Mouse (Mus musculus) G1E (cell line): ENCODE results near the gene Stmn3. TPM values are rescaled to one million over a fixed set of nuclear protein-coding genes. Genes with fewer than 3 reads are reported as not detected.

Experiments
- ATAC-seq: 2 replicates; pipeline ENCODE4 v1.8.0; 2016; ENCODE audit warnings: mild to moderate bottlenecking; ENCODE audit not compliant: insufficient number of reproducible peaks, poor library complexity, low FRiP score, severe bottlenecking; ENCODE audit errors: extremely low read depth
- DNase-seq: peaks from one replicate; pipeline ENCODE4 v3.0.0; 2012; ENCODE audit warnings: low spot score
- H3K27me3 ChIP-seq: 2 replicates; pipeline ENCODE4 v1.6.1; 2012; ENCODE audit warnings: mild to moderate bottlenecking, low read length, inconsistent platforms; ENCODE audit not compliant: insufficient read depth
- H3K36me3 ChIP-seq: replicated peaks from 2 replicates; pipeline ENCODE3; 2012; ENCODE audit warnings: mild to moderate bottlenecking, inconsistent platforms
- H3K4me1 ChIP-seq: 2 replicates; pipeline ENCODE4 v1.6.1; 2012; ENCODE audit warnings: low read depth, low read length, inconsistent platforms, mixed read lengths; ENCODE audit not compliant: insufficient read depth
- H3K4me3 ChIP-seq: 2 replicates; pipeline ENCODE4 v1.5.1; 2012; ENCODE audit warnings: low read depth, mild to moderate bottlenecking, inconsistent platforms, low read length, moderate library complexity, mixed read lengths
- H3K9me3 ChIP-seq: replicated peaks from 2 replicates; pipeline ENCODE4 v1.6.1; 2012; ENCODE audit warnings: inconsistent platforms
- CTCF ChIP-seq: IDR thresholded peaks from 2 replicates; pipeline ENCODE4 v1.5.1; 2012; ENCODE audit warnings: low read depth, low read length, inconsistent platforms, mixed read lengths
- GATA1 ChIP-seq: IDR thresholded peaks from 2 replicates; pipeline ENCODE4 v1.6.1; 2012; ENCODE audit warnings: borderline replicate concordance, low read length, inconsistent platforms, mixed read lengths
- GATA2 ChIP-seq: IDR thresholded peaks from 2 replicates; pipeline ENCODE4 v1.6.1; 2012; ENCODE audit warnings: low read depth, low read length, inconsistent platforms, borderline replicate concordance
- POLR2AphosphoS5 ChIP-seq: IDR thresholded peaks from 2 replicates; pipeline ENCODE4 v1.6.1; 2012; ENCODE audit warnings: low read depth, low read length, inconsistent platforms; ENCODE audit not compliant: insufficient replicate concordance
- TAL1 ChIP-seq: conservative IDR thresholded peaks from 2 replicates; pipeline ENCODE4 v1.6.1; 2012; ENCODE audit warnings: low read depth, low read length, inconsistent platforms, mixed read lengths
- polyA plus RNA-seq: library from polyadenylated mRNA; stranded (reverse); fragments of >175 nt; gene quantifications from 2 replicates; pipeline ENCODE4 v1.2.3, GENCODE M21; 2012
- total RNA-seq, 2 experiments: library from RNA; stranded (forward) in 1 of 2; stranded (reverse) in 1 of 2; fragments of 200-1000 nt in 1 of 2; fragments of >200 nt in 1 of 2; fragmentation: Nextera tagmentation in 1 of 2; gene quantifications; 2 replicates each; pipeline ENCODE4 v1.2.3; 2014 to 2017

The Stmn3 gene
- total and polyA plus RNA-seq, 3 experiments: not detected

GRCm38 (mm10) chr2:181287338-181287957 lies 26.9 kb downstream of the Stmn3 start:
- Histone ChIP-seq H3K9me3 (no peaks in the 10 kb centered on the region), H3K36me3 (peaks cover 59% of the 10 kb centered on the region), H3K4me3 (peak overlapping the region; percentile 79), H3K4me1 (peaks cover 31% of the 10 kb centered on the region), H3K27me3 (no peaks in the 10 kb centered on the region)
- ATAC-seq (peak; percentile 64), DNase-seq (peak; percentile 93)
- TF ChIP-seq CTCF (no peak), TAL1 (no peak), GATA1 (no peak), GATA2 (no peak), POLR2AphosphoS5 (no peak)

- DNase-seq (no peak), ATAC-seq (no peak)
- peaks cover 66% of the 10 kb centered on the region for H3K36me3 ChIP-seq
- H3K27me3 ChIP-seq: no peaks in the 10 kb centered on the region
- peaks cover 31% of the 10 kb centered on the region for H3K4me1 ChIP-seq
- TF ChIP-seq GATA1: no peak
- no peak for TF ChIP-seq TAL1
- no peak for TF ChIP-seq POLR2AphosphoS5
- TF ChIP-seq GATA2: no peak
- no peak for TF ChIP-seq CTCF
- no peaks in the 10 kb centered on the region for H3K9me3 ChIP-seq
- peak overlapping the region; percentile 79 for H3K4me3 ChIP-seq
Measured at GRCm38 (mm10) chr2:181286629-181287337, 27.5 kb downstream of the Stmn3 start.

DNA sequence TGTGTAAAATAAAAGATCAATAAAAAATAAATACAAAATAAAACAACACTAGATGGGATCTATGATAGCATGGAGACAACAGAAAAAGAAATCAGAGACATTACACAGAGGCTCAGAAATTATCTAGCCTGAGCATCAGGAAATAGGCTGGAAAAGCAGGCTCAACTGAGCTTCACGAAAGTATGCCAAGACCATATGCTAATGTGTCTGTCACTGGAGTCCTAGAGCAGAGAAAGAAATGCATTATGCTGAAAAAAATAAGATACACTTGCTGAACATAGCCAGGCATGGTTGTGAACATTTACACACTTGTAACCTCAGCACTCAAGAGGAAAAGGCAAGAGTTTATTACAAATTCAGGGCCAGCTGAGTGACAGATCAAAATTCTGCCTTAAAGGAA lies 34.3 kb downstream of the Stmn3 start:
- no peaks in the 10 kb centered on the region for H3K27me3 ChIP-seq
- no peak for ATAC-seq
- no peak overlapping the region for H3K4me3 ChIP-seq
- TF ChIP-seq GATA2: no peak
- peaks cover 9% of the 10 kb centered on the region for H3K4me1 ChIP-seq
- H3K9me3 ChIP-seq: no peaks in the 10 kb centered on the region
- DNase-seq: no peak
- H3K36me3 ChIP-seq: peaks cover 87% of the 10 kb centered on the region

DNA sequence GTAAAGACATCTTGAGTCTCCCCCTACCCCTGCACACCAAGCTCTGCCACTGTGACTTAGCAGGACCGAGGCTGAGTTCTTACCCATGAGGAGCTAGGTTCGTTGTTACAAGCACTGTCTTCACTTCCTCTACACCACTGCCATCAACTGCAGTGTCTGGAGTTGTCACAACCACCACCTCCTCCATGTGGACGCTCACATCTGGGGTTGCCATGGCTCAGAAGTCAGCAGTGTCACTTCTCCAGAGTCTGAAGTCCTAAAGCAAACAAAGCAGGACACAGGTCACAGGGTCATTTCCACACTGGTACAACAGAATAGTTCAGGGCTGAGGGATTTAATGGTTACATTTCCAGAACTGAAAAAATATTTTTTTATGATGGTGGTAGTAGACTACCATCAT lies 36.4 kb downstream of the Stmn3 start:
- TF ChIP-seq GATA1: no peak
- no peak for TF ChIP-seq POLR2AphosphoS5
- TF ChIP-seq GATA2: no peak
- TF ChIP-seq CTCF: no peak
- no peak for TF ChIP-seq TAL1
- Histone ChIP-seq H3K36me3 (peaks cover 91% of the 10 kb centered on the region), H3K4me1 (peaks cover 3% of the 10 kb centered on the region), H3K9me3 (no peaks in the 10 kb centered on the region), H3K27me3 (no peaks in the 10 kb centered on the region), H3K4me3 (no peak overlapping the region)
- DNase-seq (no peak), ATAC-seq (no peak)

GRCm38 (mm10) chr2:181276766-181277165 lies 37.5 kb downstream of the Stmn3 start:
- no peak for TF ChIP-seq GATA1
- TF ChIP-seq TAL1: no peak
- TF ChIP-seq CTCF: no peak
- no peak for TF ChIP-seq GATA2
- no peak for TF ChIP-seq POLR2AphosphoS5
- Histone ChIP-seq H3K4me1 (peaks cover 3% of the 10 kb centered on the region), H3K36me3 (peaks cover 91% of the 10 kb centered on the region), H3K9me3 (no peaks in the 10 kb centered on the region), H3K4me3 (no peak overlapping the region), H3K27me3 (no peaks in the 10 kb centered on the region)
- peak; percentile 4 for DNase-seq
- ATAC-seq: no peak

- DNase-seq: no peak
- Histone ChIP-seq H3K4me3 (no peak overlapping the region), H3K9me3 (no peaks in the 10 kb centered on the region), H3K27me3 (no peaks in the 10 kb centered on the region), H3K4me1 (peaks cover 3% of the 10 kb centered on the region), H3K36me3 (peaks cover 93% of the 10 kb centered on the region)
- no peak for ATAC-seq
- TF ChIP-seq GATA1 (no peak), GATA2 (no peak), POLR2AphosphoS5 (no peak), CTCF (no peak)
Measured at GRCm38 (mm10) chr2:181274639-181275038, 39.7 kb downstream of the Stmn3 start.
